Mouse (Mus musculus): ENCODE measurements around the gene Ddx52. TPM values are rescaled to one million over a fixed set of nuclear protein-coding genes. Genes with fewer than 3 reads are reported as not detected.

Gene Ddx52
- polyA plus RNA-seq, 1 experiment from 2014 or later, result 19.0 TPM

GRCm38 (mm10) chr11:83963991-83964921 lies 22.4 kb downstream of the Ddx52 start, which contains the start of gene Synrg:
Gene Synrg, plus strand, starts transcription at chr11:83964428.
- WGBS, result 2% methylated on average over 67 of the region's 76 CpGs
- peak; percentile 99 for ATAC-seq (ENCODE audit: low read depth)
- H3K27ac ChIP-seq (ENCODE audit: low read depth, low read length), result peak within 1 kb of the TSS; percentile 93
- H3K4me3 ChIP-seq (ENCODE audit: low read depth, low read length), result peak within 1 kb of the TSS; percentile 63
- peaks cover 22% of the 10 kb centered on the region for H3K4me1 ChIP-seq (ENCODE audit: control insufficient read depth, insufficient read depth, low read length)
- peaks cover 30% of the 10 kb centered on the region for H3K36me3 ChIP-seq (ENCODE audit: control insufficient read depth, insufficient read depth, low read length)
- peak within 1 kb of the TSS; percentile 80 for H3K9ac ChIP-seq (replicated peaks; ENCODE audit: low read depth, low read length)
- H3K9me3 ChIP-seq (ENCODE audit: control insufficient read depth, low read length), result no peaks in the 10 kb centered on the region
- H3K4me2 ChIP-seq (ENCODE audit: low read depth, low read length), result peak within 1 kb of the TSS; percentile 55
- H3K27me3 ChIP-seq (ENCODE audit: control insufficient read depth, insufficient read depth, low read length), result no peaks in the 10 kb centered on the region

- Histone ChIP-seq H3K9ac (replicated peaks; ENCODE audit: low read depth, low read length) (no peak overlapping the region), H3K4me2 (ENCODE audit: low read depth, low read length) (no peak overlapping the region), H3K36me3 (ENCODE audit: control insufficient read depth, insufficient read depth, low read length) (peaks cover 18% of the 10 kb centered on the region), H3K9me3 (ENCODE audit: control insufficient read depth, low read length) (no peaks in the 10 kb centered on the region), H3K4me3 (ENCODE audit: low read depth, low read length) (no peak overlapping the region), H3K27ac (ENCODE audit: low read depth, low read length) (no peak overlapping the region), H3K4me1 (ENCODE audit: control insufficient read depth, insufficient read depth, low read length) (peaks cover 22% of the 10 kb centered on the region), H3K27me3 (ENCODE audit: control insufficient read depth, insufficient read depth, low read length) (no peaks in the 10 kb centered on the region)
- 66% methylated on average over 8 of the region's 8 CpGs for WGBS
- ATAC-seq (ENCODE audit: low read depth), result no peak
Measured at GRCm38 (mm10) chr11:83967436-83968204, 25.8 kb downstream of the Ddx52 start.

- H3K27me3 ChIP-seq (ENCODE audit: control insufficient read depth, insufficient read depth, low read length), result no peaks in the 10 kb centered on the region
- no peak for ATAC-seq (ENCODE audit: low read depth)
- H3K4me1 ChIP-seq (ENCODE audit: control insufficient read depth, insufficient read depth, low read length), result peaks cover 22% of the 10 kb centered on the region
- no peak overlapping the region for H3K27ac ChIP-seq (ENCODE audit: low read depth, low read length)
- H3K36me3 ChIP-seq (ENCODE audit: control insufficient read depth, insufficient read depth, low read length), result peaks cover 21% of the 10 kb centered on the region
- no peaks in the 10 kb centered on the region for H3K9me3 ChIP-seq (ENCODE audit: control insufficient read depth, low read length)
- 79% methylated on average over 6 of the region's 6 CpGs for WGBS
- no peak overlapping the region for H3K4me2 ChIP-seq (ENCODE audit: low read depth, low read length)
- no peak overlapping the region for H3K9ac ChIP-seq (replicated peaks; ENCODE audit: low read depth, low read length)
- H3K4me3 ChIP-seq (ENCODE audit: low read depth, low read length), result no peak overlapping the region
Measured at GRCm38 (mm10) chr11:83968205-83968575, 26.3 kb downstream of the Ddx52 start.

GRCm38 (mm10) chr11:83969040-83969439 lies 27.2 kb downstream of the Ddx52 start:
- ATAC-seq (ENCODE audit: low read depth), result no peak
- WGBS, result 88% methylated on average over 3 of the region's 3 CpGs

GRCm38 (mm10) chr11:83974561-83975346 lies 32.9 kb downstream of the Ddx52 start:
- WGBS, result 30% methylated on average over 7 of the region's 7 CpGs
- ATAC-seq (ENCODE audit: low read depth), result no peak
- peak overlapping the region; percentile 23; the same call in 1 of the 2 replicates for H3K27ac ChIP-seq (ENCODE audit: low read depth, low read length)

More at GRCm38 (mm10) chr11:83969040-83969439, 27.2 kb downstream of the Ddx52 start:
- Histone ChIP-seq H3K36me3 (ENCODE audit: control insufficient read depth, insufficient read depth, low read length) (peaks cover 21% of the 10 kb centered on the region), H3K27ac (ENCODE audit: low read depth, low read length) (no peak overlapping the region), H3K4me2 (ENCODE audit: low read depth, low read length) (no peak overlapping the region), H3K9ac (replicated peaks; ENCODE audit: low read depth, low read length) (no peak overlapping the region), H3K4me1 (ENCODE audit: control insufficient read depth, insufficient read depth, low read length) (peaks cover 18% of the 10 kb centered on the region), H3K27me3 (ENCODE audit: control insufficient read depth, insufficient read depth, low read length) (no peaks in the 10 kb centered on the region), H3K4me3 (ENCODE audit: low read depth, low read length) (no peak overlapping the region), H3K9me3 (ENCODE audit: control insufficient read depth, low read length) (no peaks in the 10 kb centered on the region)

GRCm38 (mm10) chr11:83975488-83975887 lies 33.6 kb downstream of the Ddx52 start:
- H3K4me1 ChIP-seq (ENCODE audit: control insufficient read depth, insufficient read depth, low read length), result 0 out of 2 replicates have a peak, but pooled peaks cover 9% of the 10 kb centered on the region
- no peaks in the 10 kb centered on the region for H3K27me3 ChIP-seq (ENCODE audit: control insufficient read depth, insufficient read depth, low read length)
- H3K9me3 ChIP-seq (ENCODE audit: control insufficient read depth, low read length), result no peaks in the 10 kb centered on the region
- H3K9ac ChIP-seq (replicated peaks; ENCODE audit: low read depth, low read length), result no peak overlapping the region
- peaks cover 49% of the 10 kb centered on the region for H3K36me3 ChIP-seq (ENCODE audit: control insufficient read depth, insufficient read depth, low read length)
- no peak overlapping the region for H3K4me3 ChIP-seq (ENCODE audit: low read depth, low read length)
- H3K27ac ChIP-seq (ENCODE audit: low read depth, low read length), result peak overlapping the region; percentile 23; the same call in 1 of the 2 replicates
- ATAC-seq (ENCODE audit: low read depth), result no peak
- no peak overlapping the region for H3K4me2 ChIP-seq (ENCODE audit: low read depth, low read length)
- 83% methylated on average over 1 of the region's 1 CpGs for WGBS

More at GRCm38 (mm10) chr11:83974561-83975346, 32.9 kb downstream of the Ddx52 start:
- Histone ChIP-seq H3K9me3 (ENCODE audit: control insufficient read depth, low read length) (no peaks in the 10 kb centered on the region), H3K4me2 (ENCODE audit: low read depth, low read length) (no peak overlapping the region), H3K27me3 (ENCODE audit: control insufficient read depth, insufficient read depth, low read length) (no peaks in the 10 kb centered on the region), H3K4me3 (ENCODE audit: low read depth, low read length) (no peak overlapping the region), H3K4me1 (ENCODE audit: control insufficient read depth, insufficient read depth, low read length) (0 out of 2 replicates have a peak, but pooled peaks cover 9% of the 10 kb centered on the region), H3K9ac (replicated peaks; ENCODE audit: low read depth, low read length) (no peak overlapping the region), H3K36me3 (ENCODE audit: control insufficient read depth, insufficient read depth, low read length) (peaks cover 46% of the 10 kb centered on the region)

GRCm38 (mm10) chr11:83976236-83976977 lies 34.5 kb downstream of the Ddx52 start:
- Histone ChIP-seq H3K9ac (replicated peaks; ENCODE audit: low read depth, low read length) (no peak overlapping the region), H3K27me3 (ENCODE audit: control insufficient read depth, insufficient read depth, low read length) (no peaks in the 10 kb centered on the region), H3K9me3 (ENCODE audit: control insufficient read depth, low read length) (no peaks in the 10 kb centered on the region), H3K27ac (ENCODE audit: low read depth, low read length) (no peak overlapping the region), H3K4me1 (ENCODE audit: control insufficient read depth, insufficient read depth, low read length) (0 out of 2 replicates have a peak, but pooled peaks cover 9% of the 10 kb centered on the region), H3K4me3 (ENCODE audit: low read depth, low read length) (no peak overlapping the region), H3K36me3 (ENCODE audit: control insufficient read depth, insufficient read depth, low read length) (peaks cover 56% of the 10 kb centered on the region), H3K4me2 (ENCODE audit: low read depth, low read length) (no peak overlapping the region)
- WGBS, result 80% methylated on average over 13 of the region's 13 CpGs
- no peak for ATAC-seq (ENCODE audit: low read depth)

- Histone ChIP-seq H3K27ac (ENCODE audit: low read depth, low read length) (no peak overlapping the region), H3K27me3 (ENCODE audit: control insufficient read depth, insufficient read depth, low read length) (no peaks in the 10 kb centered on the region), H3K36me3 (ENCODE audit: control insufficient read depth, insufficient read depth, low read length) (peaks cover 52% of the 10 kb centered on the region), H3K4me3 (ENCODE audit: low read depth, low read length) (no peak overlapping the region), H3K4me1 (ENCODE audit: control insufficient read depth, insufficient read depth, low read length) (0 out of 2 replicates have a peak, but pooled peaks cover 9% of the 10 kb centered on the region), H3K9ac (replicated peaks; ENCODE audit: low read depth, low read length) (no peak overlapping the region), H3K9me3 (ENCODE audit: control insufficient read depth, low read length) (no peaks in the 10 kb centered on the region), H3K4me2 (ENCODE audit: low read depth, low read length) (no peak overlapping the region)
- 88% methylated on average over 2 of the region's 2 CpGs for WGBS
- ATAC-seq (ENCODE audit: low read depth), result no peak
Measured at GRCm38 (mm10) chr11:83977810-83978209, 35.9 kb downstream of the Ddx52 start.

Data from neural tube, embryonic 14.5 days (tissue).